Mouse (Mus musculus) CH12.LX (cell line): Measurements from ENCODE around the gene Hivep2. TPM values are rescaled to one million over a fixed set of nuclear protein-coding genes. Genes with fewer than 3 reads are reported as not detected.

Experiments used
- DNase-seq: peaks from one replicate; pipeline ENCODE4 v3.0.0-alpha.2; 2013; ENCODE audit errors: extremely low read depth
- H3K27ac ChIP-seq: 2 replicates; pipeline ENCODE4 v1.5.1; 2012; ENCODE audit warnings: low read depth, mild to moderate bottlenecking, control low read depth, moderate library complexity; ENCODE audit not compliant: insufficient read depth
- H3K27me3 ChIP-seq: replicated peaks from 2 replicates; pipeline ENCODE3; 2012; ENCODE audit warnings: inconsistent platforms
- H3K36me3 ChIP-seq, 2 experiments: replicated peaks in 1 of 2; 2 replicates each; pipeline versions ENCODE3 to v1.6.1; 2012; ENCODE audit warnings: inconsistent platforms in 1 of 2, low read length in 1 of 2, mild to moderate bottlenecking in 1 of 2, mixed read lengths in 1 of 2, moderate library complexity in 1 of 2; ENCODE audit not compliant: control insufficient read depth in 1 of 2, insufficient read depth in 1 of 2
- H3K4me1 ChIP-seq, 2 experiments: 2 replicates each; pipeline ENCODE4 v1.6.1; 2012; ENCODE audit warnings: inconsistent platforms in 1 of 2, moderate library complexity in 1 of 2; ENCODE audit not compliant: insufficient read depth in 2 of 2, control insufficient read depth in 1 of 2
- H3K4me2 ChIP-seq: 2 replicates; pipeline ENCODE4 v1.6.1; 2012; ENCODE audit warnings: low read depth, mild to moderate bottlenecking, control low read depth; ENCODE audit not compliant: poor library complexity, insufficient read depth, severe bottlenecking
- H3K4me3 ChIP-seq, 3 experiments: fragments of 150-350 bp in 1 of 3; sonication (generic) in 1 of 3; replicated peaks in 1 of 3; 2 replicates each; pipeline versions ENCODE3 to v1.5.1; 2011 to 2012; ENCODE audit warnings: low read depth in 2 of 3, low read length in 2 of 3, mild to moderate bottlenecking in 2 of 3, moderate library complexity in 2 of 3, control low read depth in 1 of 3, improper control_type of control experiment in 1 of 3, inconsistent platforms in 1 of 3, mixed read lengths in 1 of 3; ENCODE audit not compliant: poor library complexity in 1 of 3
- H3K79me2 ChIP-seq: replicated peaks from 2 replicates; pipeline ENCODE4 v1.6.1; 2012; ENCODE audit warnings: mild to moderate bottlenecking, moderate library complexity; ENCODE audit not compliant: control insufficient read depth, poor library complexity, insufficient read depth, severe bottlenecking; ENCODE audit errors: extremely low read depth
- H3K9ac ChIP-seq: 2 replicates; pipeline ENCODE4 v1.6.1; 2012; ENCODE audit warnings: low read depth, mild to moderate bottlenecking, control low read depth, moderate library complexity; ENCODE audit not compliant: insufficient read depth
- H3K9me3 ChIP-seq: replicated peaks from 2 replicates; pipeline ENCODE3; 2012; ENCODE audit warnings: low read length, inconsistent platforms, mixed read lengths
- BHLHE40 ChIP-seq: IDR thresholded peaks from 2 replicates; pipeline ENCODE4 v1.6.1; 2011; ENCODE audit warnings: mild to moderate bottlenecking, low read depth, low read length, improper control_type of control experiment
- CHD1 ChIP-seq: IDR thresholded peaks from 2 replicates; pipeline ENCODE4 v1.6.1; 2012; ENCODE audit warnings: low read depth, low read length, improper control_type of control experiment, inconsistent platforms
- CTCF ChIP-seq, 2 experiments: IDR thresholded peaks in 1 of 2; conservative IDR thresholded peaks in 1 of 2; 2 replicates each; pipeline ENCODE4 v1.5.1; 2011 to 2012; ENCODE audit warnings: low read depth in 2 of 2, low read length in 2 of 2, improper control_type of control experiment in 1 of 2, inconsistent platforms in 1 of 2, mild to moderate bottlenecking in 1 of 2, moderate library complexity in 1 of 2
- ELF1 ChIP-seq: IDR thresholded peaks from 2 replicates; pipeline ENCODE4 v1.6.1; 2014; ENCODE audit warnings: low read depth, mild to moderate bottlenecking, inconsistent platforms, low read length, improper control_type of control experiment
- HCFC1 ChIP-seq: IDR thresholded peaks from 2 replicates; pipeline ENCODE4 v1.6.1; 2012; ENCODE audit warnings: low read depth, mild to moderate bottlenecking, inconsistent platforms, low read length, improper control_type of control experiment
- JUND ChIP-seq: conservative IDR thresholded peaks from 2 replicates; pipeline ENCODE4 v1.6.1; 2011; ENCODE audit warnings: low read depth, low read length, improper control_type of control experiment
- MAZ ChIP-seq: IDR thresholded peaks from 2 replicates; pipeline ENCODE4 v1.6.1; 2012; ENCODE audit warnings: low read depth, mild to moderate bottlenecking, inconsistent platforms, low read length, improper control_type of control experiment, moderate library complexity
- MEF2A ChIP-seq: IDR thresholded peaks from 2 replicates; pipeline ENCODE4 v1.6.1; 2014; ENCODE audit warnings: low read depth, mild to moderate bottlenecking, inconsistent platforms, low read length, improper control_type of control experiment, borderline replicate concordance
- MYC ChIP-seq: IDR thresholded peaks from 2 replicates; pipeline ENCODE4 v1.6.1; 2011; ENCODE audit warnings: low read depth, mild to moderate bottlenecking, improper control_type of control experiment, low read length
- POLR2AphosphoS2 ChIP-seq: IDR thresholded peaks from 2 replicates; pipeline ENCODE4 v1.6.1; 2011; ENCODE audit warnings: low read depth, low read length, improper control_type of control experiment
- RAD21 ChIP-seq: IDR thresholded peaks from 2 replicates; pipeline ENCODE4 v1.6.1; 2011; ENCODE audit warnings: low read depth, mild to moderate bottlenecking, low read length, improper control_type of control experiment, moderate library complexity
- SMC3 ChIP-seq: IDR thresholded peaks from 2 replicates; pipeline ENCODE4 v1.6.1; 2011; ENCODE audit warnings: low read depth, low read length, improper control_type of control experiment
- ZNF384 ChIP-seq: IDR thresholded peaks from 2 replicates; pipeline ENCODE4 v1.6.1; 2012; ENCODE audit warnings: low read depth, low read length, improper control_type of control experiment, inconsistent platforms
- dilution Hi-C: fragments of 300-500 bp; cut with MboI; formaldehyde crosslinking; loops from 2 replicates; pipeline ENCODE4 v1.14.3; 2020; ENCODE audit warnings: low sequenced_read_pairs; ENCODE audit not compliant: extremely low pct_unique_long_range_greater_than_20kb, extremely low pct_ligation_motif_present
- in situ Hi-C: fragments of 300-500 bp; cut with MboI; formaldehyde crosslinking; loops from 3 replicates; pipeline ENCODE4 v1.14.3; 2019; ENCODE audit warnings: low sequenced_read_pairs, low pct_ligation_motif_present, low pct_unique_long_range_greater_than_20kb, mixed read lengths
- polyA plus RNA-seq: library from polyadenylated mRNA; unstranded; fragments of >175 nt; gene quantifications from 2 replicates; pipeline ENCODE4 v1.2.1, GENCODE M21; 2012; ENCODE audit warnings: low read depth; ENCODE audit not compliant: insufficient read length
- total RNA-seq, 2 experiments: library from RNA; depleted of rRNA; stranded (reverse); fragments of 300-350 nt in 1 of 2; fragments of >200 nt in 1 of 2; gene quantifications; 2 replicates each; pipeline ENCODE4 v1.2.3; 2012 to 2014

Hivep2 gene
- total and polyA plus RNA-seq, 3 experiments: 0.59 to 2.7 (median 1.4) TPM

- TF ChIP-seq BHLHE40: peak; percentile 16
Measured at GRCm38 (mm10) chr10:13967451-13968233, 1.8 kb downstream of the Hivep2 start (continued).

GRCm38 (mm10) chr10:13968234-13968555 is 2.3 kb downstream of the Hivep2 start:
- in situ Hi-C loops: loop anchor here (5.0 kb wide), 1 partner anchor 74 kb away; no protein-coding TSS in a partner anchor
- dilution Hi-C loops: no loop called here
- H3K4me1 ChIP-seq: peaks cover 0 to 10% of the 10 kb centered on the region in 2 experiments; a peak in 3 of 4 replicates
- H3K4me2 ChIP-seq: peak overlapping the region; percentile 41
- TF ChIP-seq BHLHE40 (0 out of 2 replicates have a peak, but pooled peaks have one; percentile 2), CTCF (conservative IDR thresholded peaks at IDR 0.05 in 1 of 2, IDR thresholded peaks at IDR 0.05 in 1 of 2; ENCODE audit: low read depth in 2 of 2, low read length in 2 of 2) (no peak), HCFC1 (0 out of 2 replicates have a peak, but pooled peaks have one; percentile 6), ELF1 (peak; percentile 6; the same call in 1 of the 2 replicates)
- H3K27me3 ChIP-seq: no peaks in the 10 kb centered on the region
- H3K79me2 ChIP-seq: no peaks in the 10 kb centered on the region
- H3K4me3 ChIP-seq: peak overlapping the region; percentile 76 to 91 (median 77)
- H3K9ac ChIP-seq: peak overlapping the region; percentile 4; the same call in 1 of the 2 replicates
- H3K9me3 ChIP-seq: no peaks in the 10 kb centered on the region
- H3K27ac ChIP-seq: peak overlapping the region; percentile 93
- no peak for DNase-seq
- no peaks in the 10 kb centered on the region for H3K36me3 ChIP-seq

- peak overlapping the region in 1 of 3 experiments; percentile 7 for H3K4me3 ChIP-seq
- H3K79me2 ChIP-seq: no peaks in the 10 kb centered on the region
- in situ Hi-C loops (loop anchor here (5.0 kb wide), 1 partner anchor 73 kb away; no protein-coding TSS in a partner anchor), dilution Hi-C loops (no loop called here)
- no peak overlapping the region for H3K27ac ChIP-seq
- peaks cover 0 to 10% of the 10 kb centered on the region in 2 experiments; a peak in 3 of 4 replicates for H3K4me1 ChIP-seq
- TF ChIP-seq CTCF (conservative IDR thresholded peaks at IDR 0.05 in 1 of 2, IDR thresholded peaks at IDR 0.05 in 1 of 2; ENCODE audit: low read depth in 2 of 2, low read length in 2 of 2) (peak; percentile 13 to 60; a peak in 2 of 4 replicates), SMC3 (peak; percentile 33; the same call in 1 of the 2 replicates), RAD21 (peak; percentile 38), ZNF384 (no peak)
- no peak overlapping the region for H3K9ac ChIP-seq
- H3K36me3 ChIP-seq: no peaks in the 10 kb centered on the region
- no peaks in the 10 kb centered on the region for H3K9me3 ChIP-seq
- peak overlapping the region; percentile 58; the same call in 1 of the 2 replicates for H3K4me2 ChIP-seq
- no peaks in the 10 kb centered on the region for H3K27me3 ChIP-seq
- peak; percentile 47 for DNase-seq
Measured at GRCm38 (mm10) chr10:13968989-13969388, 3.1 kb downstream of the Hivep2 start.

- Histone ChIP-seq H3K36me3 (no peaks in the 10 kb centered on the region), H3K79me2 (no peaks in the 10 kb centered on the region), H3K27me3 (no peaks in the 10 kb centered on the region), H3K4me1 (peaks cover 0 to 10% of the 10 kb centered on the region in 2 experiments; a peak in 3 of 4 replicates), H3K4me3 (no peak overlapping the region), H3K27ac (no peak overlapping the region), H3K9ac (no peak overlapping the region), H3K9me3 (no peaks in the 10 kb centered on the region), H3K4me2 (no peak overlapping the region)
- TF ChIP-seq JUND: no peak
- no peak for TF ChIP-seq POLR2AphosphoS2
- no peak for TF ChIP-seq CHD1
- TF ChIP-seq MAZ: no peak
- TF ChIP-seq MEF2A: no peak
- TF ChIP-seq MYC: no peak
- in situ Hi-C loops (no loop called here), dilution Hi-C loops (no loop called here)
- no peak for DNase-seq
Measured at GRCm38 (mm10) chr10:13970321-13970720, 4.4 kb downstream of the Hivep2 start.
